Mouse (Mus musculus) E14TG2a.4 (cell line): ENCODE measurements around the gene 4933411K16Rik.

Experiments used
- H3K27me3 ChIP-seq: 2 replicates; pipeline ENCODE4 v1.6.1; 2014; ENCODE audit warnings: low read length, control low read depth; ENCODE audit not compliant: insufficient read depth
- H3K36me3 ChIP-seq: 2 replicates; pipeline ENCODE4 v1.6.1; 2014; ENCODE audit warnings: low read length, control low read depth; ENCODE audit not compliant: insufficient read depth
- H3K4me1 ChIP-seq: replicated peaks from 2 replicates; pipeline ENCODE4 v1.6.1; 2014; ENCODE audit warnings: low read depth, low read length, control low read depth
- H3K4me3 ChIP-seq: replicated peaks from 2 replicates; pipeline ENCODE4 v1.5.1; 2014; ENCODE audit warnings: mild to moderate bottlenecking, low read length
- H3K9me3 ChIP-seq: 2 replicates; pipeline ENCODE4 v1.6.1; 2014; ENCODE audit warnings: low read length, control low read depth
- CTCF ChIP-seq: conservative IDR thresholded peaks from 2 replicates; pipeline ENCODE4 v1.5.1; 2014; ENCODE audit warnings: low read length
- NANOG ChIP-seq: IDR thresholded peaks from 2 replicates; pipeline ENCODE4 v1.6.1; 2014; ENCODE audit warnings: borderline replicate concordance, low read length, mixed read lengths
- POU5F1 ChIP-seq: IDR thresholded peaks from 2 replicates; pipeline ENCODE4 v1.6.1; 2014; ENCODE audit warnings: low read length, borderline replicate concordance

The 4933411K16Rik gene

DNA sequence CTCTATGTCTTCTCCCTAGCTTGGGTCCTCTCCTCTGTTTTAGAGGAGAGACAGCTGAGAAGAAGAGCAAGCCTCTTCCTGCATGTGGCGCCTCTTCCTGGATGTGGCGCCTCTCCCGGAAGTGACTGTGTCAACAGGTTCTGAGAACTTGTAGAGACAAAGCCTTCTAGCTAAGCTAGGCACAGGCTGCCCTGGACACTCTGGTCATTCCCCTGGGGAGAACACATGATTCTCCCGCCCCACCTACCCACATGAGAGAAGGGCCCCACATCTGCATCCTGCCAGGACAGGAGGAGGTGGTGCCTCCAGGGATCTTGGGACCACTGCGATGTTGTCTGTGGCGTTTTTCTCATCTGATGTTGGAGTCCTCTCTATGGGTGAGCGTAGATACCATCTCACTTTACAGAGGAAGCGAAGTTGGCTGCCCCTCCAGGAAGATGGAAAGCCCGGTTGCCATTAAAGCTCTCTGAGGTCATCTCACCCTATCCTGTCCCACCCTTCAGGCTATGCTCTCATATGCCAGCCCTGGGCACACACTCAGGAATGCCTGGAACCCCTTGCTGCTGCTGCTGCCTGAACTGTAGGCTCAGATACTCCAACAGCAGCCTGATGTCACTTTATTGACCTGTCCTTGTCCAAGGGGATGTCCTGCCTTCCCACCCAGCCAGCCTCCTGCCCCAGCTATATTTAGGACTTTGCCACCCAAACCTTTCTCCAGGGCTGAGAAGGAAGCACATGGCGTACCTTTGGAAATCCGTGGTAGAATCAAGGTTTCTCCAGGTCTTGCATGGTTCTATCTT is 16.6 kb downstream of the 4933411K16Rik start:
- Histone ChIP-seq H3K27me3 (no peaks in the 10 kb centered on the region), H3K36me3 (no peaks in the 10 kb centered on the region), H3K4me3 (no peak overlapping the region), H3K4me1 (peaks cover 28% of the 10 kb centered on the region), H3K9me3 (no peaks in the 10 kb centered on the region)
- TF ChIP-seq POU5F1 (no peak), NANOG (no peak), CTCF (no peak)

DNA sequence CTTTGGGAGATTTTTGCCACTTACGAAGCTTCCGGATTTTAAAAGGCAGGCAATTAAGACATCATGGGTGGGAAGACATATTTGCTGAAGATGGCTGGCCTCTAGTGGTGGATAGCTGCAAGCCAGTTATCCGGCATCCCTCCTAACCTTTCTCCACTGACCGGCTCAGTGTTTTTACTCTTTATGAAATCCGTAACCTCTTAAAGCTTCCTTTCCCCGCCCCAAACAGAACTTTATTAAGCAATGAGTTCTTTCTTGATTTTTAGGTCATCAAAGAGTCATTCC is 17.1 kb downstream of the 4933411K16Rik start:
- TF ChIP-seq CTCF (peak; percentile 10; the same call in 1 of the 2 replicates), POU5F1 (no peak)
- Histone ChIP-seq H3K4me3 (no peak overlapping the region), H3K27me3 (no peaks in the 10 kb centered on the region), H3K36me3 (no peaks in the 10 kb centered on the region), H3K4me1 (peaks cover 28% of the 10 kb centered on the region), H3K9me3 (no peaks in the 10 kb centered on the region)

DNA sequence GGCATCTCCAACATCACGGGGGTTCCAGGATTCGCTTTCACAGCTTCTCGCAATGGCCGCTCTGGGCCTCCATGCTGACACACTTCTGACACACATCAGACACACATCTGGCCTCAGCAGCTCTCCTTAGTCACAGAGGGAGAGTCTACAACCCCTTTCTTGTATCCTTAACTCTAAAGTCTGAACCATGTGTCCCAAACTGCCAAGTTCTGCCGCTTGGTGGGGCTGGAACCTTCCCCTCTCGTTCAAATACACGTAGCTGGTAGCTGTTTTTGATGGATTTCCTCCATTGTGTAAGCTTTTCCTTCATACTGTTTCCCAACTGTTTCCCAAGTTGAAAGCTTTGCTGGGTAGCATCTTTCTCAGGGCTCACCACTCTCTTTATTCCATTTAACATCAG is 19.2 kb downstream of the 4933411K16Rik start:
- H3K36me3 ChIP-seq = peaks cover 15% of the 10 kb centered on the region
- no peaks in the 10 kb centered on the region for H3K27me3 ChIP-seq
- H3K4me3 ChIP-seq = no peak overlapping the region
- TF ChIP-seq CTCF = no peak
- TF ChIP-seq NANOG = no peak
- TF ChIP-seq POU5F1 = no peak
- H3K9me3 ChIP-seq = no peaks in the 10 kb centered on the region
- H3K4me1 ChIP-seq = peaks cover 38% of the 10 kb centered on the region

DNA sequence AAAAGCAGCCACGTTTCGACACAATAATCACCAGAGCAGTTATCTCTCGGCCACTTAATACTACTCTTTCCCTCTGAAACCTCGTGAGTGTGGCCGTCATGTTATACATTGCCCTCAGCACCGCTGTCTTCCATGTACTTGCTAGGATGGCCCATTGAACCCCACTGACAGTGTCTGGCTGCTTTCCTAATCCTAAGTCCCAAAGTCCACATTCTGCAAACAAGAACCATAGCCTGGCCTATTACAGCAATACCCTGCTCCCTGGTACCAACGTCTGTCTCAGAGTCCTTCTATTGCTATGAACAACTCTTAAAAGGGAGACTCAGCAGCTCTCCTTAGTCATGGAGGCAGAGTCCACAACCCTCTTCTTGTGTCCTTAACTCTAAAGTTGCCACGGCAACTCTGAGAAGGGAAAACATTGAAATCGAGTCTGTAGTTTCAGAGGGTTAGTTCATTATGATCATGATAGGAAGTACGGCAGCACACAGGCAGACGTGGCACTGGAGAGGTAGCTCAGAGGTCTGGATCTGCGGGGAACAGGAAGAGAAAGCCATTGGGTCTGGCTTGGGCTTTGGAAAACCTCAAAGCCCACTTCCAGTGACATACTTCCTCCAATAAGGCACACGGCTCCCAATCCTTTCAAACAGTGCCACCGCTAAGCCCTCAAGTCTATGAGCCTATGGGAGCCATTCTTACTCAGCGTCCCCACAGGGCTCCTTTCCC is 20.0 kb downstream of the 4933411K16Rik start:
- Histone ChIP-seq H3K4me1 (peaks cover 44% of the 10 kb centered on the region), H3K36me3 (peaks cover 18% of the 10 kb centered on the region), H3K27me3 (no peaks in the 10 kb centered on the region), H3K4me3 (no peak overlapping the region), H3K9me3 (no peaks in the 10 kb centered on the region)
- no peak for TF ChIP-seq NANOG
- TF ChIP-seq CTCF = no peak
- TF ChIP-seq POU5F1 = no peak

DNA sequence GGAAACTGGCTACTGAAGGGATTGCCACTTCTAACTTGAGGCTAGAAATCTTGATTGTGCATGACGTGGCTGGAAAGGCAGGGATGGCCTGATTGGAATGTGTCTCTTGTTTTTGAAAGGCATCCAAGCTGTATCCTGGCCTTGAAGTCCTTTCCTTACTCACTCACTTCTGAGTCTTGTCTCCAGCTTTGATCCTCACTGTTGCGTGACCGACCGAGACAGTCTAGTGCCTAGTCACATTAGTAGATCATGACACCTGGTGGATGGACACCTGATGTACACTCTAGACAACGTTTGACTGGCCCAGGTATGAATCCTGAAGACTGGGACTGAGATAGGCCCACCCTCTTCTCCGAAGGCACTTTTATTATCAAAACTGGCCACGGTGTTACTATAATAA is 20.8 kb downstream of the 4933411K16Rik start:
- H3K4me1 ChIP-seq = peaks cover 44% of the 10 kb centered on the region
- no peaks in the 10 kb centered on the region for H3K27me3 ChIP-seq
- H3K4me3 ChIP-seq = no peak overlapping the region
- H3K36me3 ChIP-seq = peaks cover 18% of the 10 kb centered on the region
- H3K9me3 ChIP-seq = no peaks in the 10 kb centered on the region
- TF ChIP-seq POU5F1 = no peak
- no peak for TF ChIP-seq NANOG
- no peak for TF ChIP-seq CTCF

DNA sequence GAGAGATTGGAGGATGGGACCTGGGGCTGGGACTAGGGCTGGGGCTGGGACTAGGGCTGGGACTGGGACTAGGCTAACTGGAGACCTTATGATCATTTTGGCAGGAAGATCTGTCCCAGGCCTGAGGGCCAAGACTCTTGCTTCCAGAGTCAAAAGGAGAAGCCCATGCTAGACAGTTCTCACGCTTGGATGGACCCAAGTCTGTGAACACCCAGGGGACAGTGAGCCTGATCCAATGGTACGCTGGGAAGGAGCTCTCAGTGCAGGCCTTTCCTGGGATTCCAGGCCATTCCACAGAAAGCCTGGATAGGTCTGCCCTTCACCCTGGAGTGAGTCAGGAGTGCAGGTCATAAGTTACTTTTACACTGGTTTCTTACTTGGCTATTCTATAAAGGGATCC is 23.0 kb downstream of the 4933411K16Rik start:
- Histone ChIP-seq H3K9me3 (no peaks in the 10 kb centered on the region), H3K4me1 (peaks cover 40% of the 10 kb centered on the region), H3K36me3 (peaks cover 18% of the 10 kb centered on the region), H3K27me3 (no peaks in the 10 kb centered on the region), H3K4me3 (no peak overlapping the region)
- TF ChIP-seq CTCF (no peak), NANOG (no peak), POU5F1 (no peak)

DNA sequence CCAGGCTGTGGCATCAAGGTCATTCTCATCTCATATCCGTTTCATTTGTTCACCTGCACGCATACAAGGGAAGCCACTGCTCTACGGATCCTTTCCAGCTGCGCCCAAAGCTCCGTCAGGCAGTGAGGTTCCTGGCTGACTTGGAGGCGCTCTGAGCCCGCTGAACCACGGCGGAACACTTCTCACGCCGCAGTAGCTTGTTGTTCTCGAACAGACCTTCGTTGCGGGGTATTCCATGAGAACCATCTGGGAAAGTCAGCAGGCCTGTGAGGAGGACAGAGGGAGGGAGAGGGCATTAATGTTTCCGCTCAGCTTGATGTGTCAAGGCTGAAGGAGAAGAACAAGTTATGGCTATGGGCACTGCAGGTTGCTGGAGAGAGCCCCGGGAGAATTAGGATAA is 23.9 kb downstream of the 4933411K16Rik start:
- H3K4me3 ChIP-seq = peak overlapping the region; percentile 44

DNA sequence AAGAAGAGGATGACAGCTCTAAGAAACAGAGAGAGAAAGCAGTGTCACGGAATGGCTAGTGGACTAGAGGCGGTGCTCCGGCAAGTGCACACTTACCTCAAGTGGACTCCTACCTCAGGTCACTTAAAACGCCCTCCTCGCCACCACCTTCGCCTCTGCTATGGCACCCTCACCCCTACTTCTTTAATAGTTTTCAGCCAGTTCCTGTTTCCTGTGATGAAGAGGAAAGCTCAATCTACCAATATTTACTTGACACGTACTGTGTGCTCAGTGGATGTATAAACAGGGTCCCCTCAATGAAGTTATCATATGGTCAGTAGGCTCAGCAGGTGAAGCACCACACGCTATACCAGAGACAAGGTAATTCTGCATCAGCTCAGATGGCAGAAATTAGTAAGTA is 26.5 kb downstream of the 4933411K16Rik start:
- Histone ChIP-seq H3K4me3 (no peak overlapping the region), H3K27me3 (no peaks in the 10 kb centered on the region), H3K36me3 (peaks cover 18% of the 10 kb centered on the region), H3K4me1 (peaks cover 26% of the 10 kb centered on the region), H3K9me3 (no peaks in the 10 kb centered on the region)
- TF ChIP-seq POU5F1 = no peak

More for the DNA sequence above, 23.9 kb downstream of the 4933411K16Rik start:
- no peaks in the 10 kb centered on the region for H3K27me3 ChIP-seq
- TF ChIP-seq NANOG = no peak
- no peak for TF ChIP-seq POU5F1
- TF ChIP-seq CTCF = no peak
- H3K4me1 ChIP-seq = peaks cover 30% of the 10 kb centered on the region
- H3K9me3 ChIP-seq = no peaks in the 10 kb centered on the region
- peaks cover 18% of the 10 kb centered on the region for H3K36me3 ChIP-seq

DNA sequence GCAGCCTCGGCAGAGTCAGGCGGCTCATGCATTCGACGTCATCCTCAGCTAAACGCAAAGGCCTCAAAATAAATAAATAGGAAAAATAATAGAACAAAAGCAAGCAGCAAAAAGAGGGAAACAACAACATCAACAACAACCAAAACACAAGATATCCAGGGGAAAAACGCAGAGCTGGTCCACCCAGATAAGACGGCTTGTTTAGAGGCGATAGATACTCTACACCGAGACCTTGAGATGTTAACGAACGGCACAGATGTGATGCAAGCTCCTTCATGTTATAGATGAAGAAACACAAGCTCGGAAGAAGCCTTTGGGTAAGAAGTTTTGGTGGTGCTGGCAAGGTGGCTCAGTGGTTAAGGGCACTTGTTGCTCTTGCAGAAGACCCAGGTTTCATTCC is 27.0 kb downstream of the 4933411K16Rik start:
- Histone ChIP-seq H3K36me3 (peaks cover 18% of the 10 kb centered on the region), H3K9me3 (no peaks in the 10 kb centered on the region), H3K4me1 (peaks cover 26% of the 10 kb centered on the region), H3K27me3 (no peaks in the 10 kb centered on the region), H3K4me3 (no peak overlapping the region)
- TF ChIP-seq POU5F1 = no peak
